11 mouse cellular contexts compared by ENCODE assay signal in genomic region chr12:8648211-8648610, GRCm38 (mm10). TPM values are rescaled to one million over a fixed set of nuclear protein-coding genes. Genes with fewer than 3 reads are reported as not detected.
"Had no signal": no experiment of that assay in that cellular context is flagged by ENCODE, and none has a peak within 500 bp of the region (broad histone marks: within the 10 kb centered on the region; RNA-seq: fewer than 3 reads in every experiment).

No protein-coding gene starts in this region.

RNA-seq across cellular contexts. Expression of gene Slc7a15, which starts 49.3 kb away (rescaled TPM):
- polyA plus RNA-seq: lung, embryonic 14.5 days; lung, embryonic 16.5 days; midbrain, embryonic 10.5 days; midbrain, embryonic 12.5 days; midbrain, embryonic 14.5 days; midbrain, embryonic 16.5 days; neural tube, embryonic 11.5 days; neural tube, embryonic 13.5 days; neural tube, embryonic 15.5 days; stomach, embryonic 14.5 days; stomach, embryonic 16.5 days had no signal
